Mouse (Mus musculus) brown adipose tissue, adult 24 weeks (tissue): ENCODE results near the gene Fam221b. TPM values are rescaled to one million over a fixed set of nuclear protein-coding genes. Genes with fewer than 3 reads are reported as not detected.

ENCODE experiments used
- H3K27ac ChIP-seq: fragments of 200-500 bp; replicated peaks from 2 replicates; pipeline ENCODE4 v1.5.1; 2012; ENCODE audit warnings: low read depth, mild to moderate bottlenecking, low read length
- H3K4me1 ChIP-seq: fragments of 200-500 bp; 2 replicates; pipeline ENCODE4 v1.6.1; 2012; ENCODE audit warnings: low read length, mixed read lengths; ENCODE audit not compliant: control insufficient read depth, insufficient read depth, insufficient read length
- H3K4me3 ChIP-seq: fragments of 200-500 bp; 2 replicates; pipeline ENCODE4 v1.5.1; 2012; ENCODE audit warnings: low read depth, mild to moderate bottlenecking, low read length, moderate library complexity; ENCODE audit not compliant: insufficient read depth
- polyA plus RNA-seq: library from polyadenylated mRNA; stranded (reverse); fragments of >200 nt; gene quantifications from 2 replicates; pipeline ENCODE4 v1.2.4, GENCODE M21; 2012; ENCODE audit not compliant: missing spikeins, insufficient read depth, insufficient read length

Gene Fam221b
- polyA plus RNA-seq, 1 experiment, result 0.36 TPM

DNA sequence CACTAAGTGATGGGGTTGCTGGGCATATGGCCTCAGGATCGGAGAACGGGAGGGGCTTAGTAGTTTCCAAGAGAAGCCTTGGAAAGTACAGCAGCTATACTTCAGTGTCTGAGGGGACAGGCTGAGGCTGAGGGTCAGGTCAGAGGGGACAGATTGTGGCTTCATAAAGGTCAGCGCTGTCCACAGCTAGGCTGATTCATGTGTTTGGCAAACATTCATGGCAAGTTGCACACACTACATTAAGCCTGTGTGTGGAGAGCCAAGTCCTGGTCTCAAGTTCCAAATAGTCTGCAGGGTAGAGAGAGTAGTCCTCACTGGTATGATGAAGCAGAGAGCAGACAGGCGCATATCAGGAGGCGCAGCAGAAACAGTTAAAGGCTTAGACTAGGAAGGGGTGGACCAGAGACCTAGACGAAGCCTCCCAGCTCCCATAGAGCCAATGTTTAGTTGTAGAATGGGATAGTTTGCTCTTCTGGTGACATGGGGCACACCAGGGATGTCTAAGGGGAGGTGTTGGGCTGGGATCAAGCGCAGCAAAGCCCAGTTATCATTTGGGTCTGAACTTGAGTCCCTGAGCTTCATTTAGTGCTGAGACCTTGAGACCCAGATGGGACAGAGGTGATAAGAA is 10.6 kb upstream of the Fam221b start:
- H3K4me3 ChIP-seq, result no peak overlapping the region
- H3K4me1 ChIP-seq, result peaks cover 8% of the 10 kb centered on the region
- H3K27ac ChIP-seq, result no peak overlapping the region

DNA sequence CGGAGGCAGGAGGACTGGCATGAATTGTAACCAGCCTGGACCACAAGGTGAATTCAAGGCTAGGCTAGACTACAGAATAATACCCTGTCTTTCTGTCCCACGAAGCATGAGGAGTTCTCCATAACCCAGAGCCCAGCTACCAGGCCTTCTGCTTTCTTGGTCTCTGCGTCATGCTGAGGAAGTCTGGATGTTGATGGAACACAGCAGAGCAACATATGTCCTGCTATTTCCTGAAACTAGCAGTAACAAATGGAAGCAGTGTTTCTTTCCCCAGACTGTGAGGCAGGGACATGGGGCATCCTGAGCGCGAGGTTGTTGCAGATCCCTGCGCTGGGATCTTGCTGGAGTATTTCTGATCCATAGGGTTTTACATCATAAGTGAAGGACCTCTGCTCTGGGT is 9.6 kb upstream of the Fam221b start:
- H3K4me3 ChIP-seq, result no peak overlapping the region
- peaks cover 8% of the 10 kb centered on the region for H3K4me1 ChIP-seq
- H3K27ac ChIP-seq, result no peak overlapping the region

DNA sequence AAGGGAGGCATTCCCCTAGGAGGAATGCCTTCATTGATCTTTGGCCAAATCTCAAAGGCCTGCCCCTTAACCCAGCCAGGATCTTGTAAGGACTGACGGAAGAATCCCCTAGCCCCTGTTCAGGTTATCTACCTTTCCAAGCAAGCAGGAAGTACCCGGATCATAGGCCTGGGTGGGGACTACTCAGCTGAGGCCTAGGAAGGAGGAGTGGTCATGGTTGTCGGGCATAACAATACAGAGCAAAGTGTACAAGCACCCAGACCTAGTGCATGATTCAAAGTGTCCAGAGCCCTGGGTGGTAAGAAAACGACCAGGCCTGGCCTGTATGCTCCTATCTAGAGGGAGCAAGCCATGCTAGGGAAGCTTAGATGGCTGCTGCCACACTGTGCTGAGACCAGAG is 6.7 kb upstream of the Fam221b start:
- peaks cover 2% of the 10 kb centered on the region; the same call in 1 of the 2 replicates for H3K4me1 ChIP-seq
- no peak overlapping the region for H3K4me3 ChIP-seq
- no peak overlapping the region for H3K27ac ChIP-seq

DNA sequence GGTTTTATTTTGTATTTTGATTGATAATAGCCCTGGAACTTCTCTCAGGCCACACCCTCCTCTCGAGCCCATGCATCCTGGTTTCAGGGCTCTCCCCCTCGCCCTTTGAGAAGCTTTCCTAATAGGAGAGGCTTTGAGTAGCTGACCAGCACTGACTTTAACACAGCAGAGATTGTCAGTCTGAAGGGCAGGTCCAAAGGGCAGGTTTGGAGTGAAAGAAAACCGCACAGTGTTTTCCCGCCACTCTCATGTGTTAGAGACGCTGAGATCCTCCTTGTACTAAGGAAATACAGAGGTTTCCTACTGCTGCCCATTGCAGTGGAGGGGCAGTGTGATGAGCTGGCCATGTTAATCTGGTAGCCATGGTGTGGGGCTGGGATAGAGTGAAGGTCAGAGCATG is 6.0 kb upstream of the Fam221b start:
- no peaks in the 10 kb centered on the region for H3K4me1 ChIP-seq

DNA sequence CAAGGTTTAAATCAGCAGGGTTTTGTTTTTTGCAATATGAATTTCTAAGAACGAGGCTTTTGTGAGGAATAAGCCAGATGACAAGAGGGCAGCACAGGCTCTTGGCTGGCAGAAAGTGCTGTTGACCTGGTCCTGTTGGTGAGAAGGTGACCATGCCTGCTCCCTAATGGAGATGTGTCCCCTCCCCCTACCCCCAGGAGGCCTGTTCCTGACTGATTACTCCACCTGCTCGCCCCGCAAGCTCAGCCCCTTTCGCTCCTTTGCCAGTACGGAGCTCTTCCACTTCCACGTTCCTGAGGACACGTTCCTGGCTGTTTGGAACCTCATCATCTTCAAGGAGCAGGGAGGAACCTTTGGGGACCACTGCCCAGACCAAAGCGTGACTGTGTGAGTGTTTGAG is 4.8 kb upstream of the Fam221b start:
- peaks cover 4% of the 10 kb centered on the region; the same call in 1 of the 2 replicates for H3K4me1 ChIP-seq
- no peak overlapping the region for H3K4me3 ChIP-seq
- no peak overlapping the region for H3K27ac ChIP-seq

More for the DNA sequence above, 6.0 kb upstream of the Fam221b start:
- no peak overlapping the region for H3K27ac ChIP-seq
- no peak overlapping the region for H3K4me3 ChIP-seq

DNA sequence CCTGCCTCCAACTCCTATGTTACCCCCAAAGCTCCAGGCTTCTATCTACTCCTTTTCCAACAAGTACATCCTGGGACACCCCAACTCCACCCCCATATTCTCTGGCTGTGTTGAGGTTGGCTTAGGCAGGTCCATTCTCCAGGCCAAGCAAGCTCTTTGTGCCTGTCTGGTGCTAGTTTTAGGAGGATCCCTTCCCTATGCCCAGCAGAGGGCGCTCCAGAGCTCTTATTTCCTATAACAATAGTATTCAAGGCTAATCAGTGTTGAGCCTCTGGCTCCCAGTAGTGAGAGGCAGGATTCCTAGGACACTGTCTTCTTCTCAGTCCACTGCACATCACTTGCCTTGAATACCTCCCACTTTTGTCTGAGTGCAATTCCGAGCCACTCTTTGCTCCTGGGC is 3.1 kb upstream of the Fam221b start:
- Histone ChIP-seq H3K27ac (no peak overlapping the region), H3K4me1 (peaks cover 4% of the 10 kb centered on the region; the same call in 1 of the 2 replicates), H3K4me3 (no peak overlapping the region)

DNA sequence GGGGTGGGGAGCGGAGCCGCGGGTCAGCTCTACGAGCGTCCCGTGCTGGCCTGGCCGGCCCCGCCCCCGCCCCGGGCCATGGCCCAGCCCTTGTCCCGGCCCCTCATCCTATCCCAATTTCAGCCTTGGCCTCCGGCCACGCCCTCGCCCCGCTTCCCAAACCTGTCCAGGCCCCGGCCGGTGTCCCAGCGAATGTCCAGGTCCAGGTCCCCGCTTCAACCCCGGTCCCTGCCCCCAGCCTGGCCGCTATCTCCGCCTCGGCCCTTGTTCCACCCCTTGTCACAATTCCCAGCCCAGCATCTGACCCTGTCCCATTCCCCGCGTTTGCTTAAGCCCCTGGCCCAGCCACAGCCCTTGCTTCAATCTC is 466 bp upstream of the Fam221b start:
- Histone ChIP-seq H3K27ac (no peak overlapping the region), H3K4me3 (peak overlapping the region; percentile 77), H3K4me1 (peaks cover 4% of the 10 kb centered on the region; the same call in 1 of the 2 replicates)

DNA sequence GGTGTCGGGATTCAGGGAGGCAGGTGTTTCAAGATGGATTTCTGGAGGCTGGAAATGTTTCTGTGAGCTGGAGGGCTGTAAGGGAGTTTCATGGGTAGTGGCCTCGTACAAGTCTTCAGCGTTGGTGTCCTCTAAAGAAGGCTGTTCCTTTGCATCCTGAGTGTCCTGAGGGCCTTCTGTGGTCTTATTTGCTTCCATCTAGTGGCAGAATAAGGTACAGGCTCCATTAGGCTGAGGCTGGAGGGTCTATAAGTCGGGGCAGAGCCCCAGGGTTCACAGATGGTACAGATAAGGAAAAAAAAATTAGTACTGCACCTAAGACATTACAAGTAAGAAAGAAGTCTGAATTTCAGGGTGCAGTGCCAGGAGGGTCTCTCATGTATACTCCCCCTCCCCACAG is 2.5 kb downstream of the Fam221b start:
- H3K4me3 ChIP-seq, result no peak overlapping the region

DNA sequence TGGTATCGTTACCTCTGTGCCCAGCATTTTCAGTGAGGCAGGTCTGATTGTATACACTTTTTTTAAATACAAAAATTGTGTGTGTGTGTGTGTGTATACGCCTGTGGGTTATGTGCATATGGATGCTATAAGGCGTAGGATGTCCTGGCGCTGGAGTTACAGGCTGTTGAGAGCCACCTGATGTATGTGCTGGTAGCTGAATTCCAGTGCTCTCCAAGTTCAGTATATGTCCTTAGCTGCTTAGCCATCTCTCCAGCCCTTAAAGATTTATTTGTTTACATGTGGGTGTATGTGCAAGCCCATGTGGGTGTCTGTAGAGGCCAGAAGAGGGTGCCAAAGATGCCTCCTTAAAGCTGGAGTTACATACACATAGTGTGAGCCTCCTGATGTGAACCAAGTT is 11.8 kb downstream of the Fam221b start:
- H3K27ac ChIP-seq, result 0 out of 2 replicates have a peak overlapping the region, but pooled peaks have one; percentile 2
- H3K4me3 ChIP-seq, result no peak overlapping the region
- H3K4me1 ChIP-seq, result no peaks in the 10 kb centered on the region

More for the DNA sequence above, 2.5 kb downstream of the Fam221b start:
- Histone ChIP-seq H3K27ac (no peak overlapping the region), H3K4me1 (peaks cover 4% of the 10 kb centered on the region; the same call in 1 of the 2 replicates)

DNA sequence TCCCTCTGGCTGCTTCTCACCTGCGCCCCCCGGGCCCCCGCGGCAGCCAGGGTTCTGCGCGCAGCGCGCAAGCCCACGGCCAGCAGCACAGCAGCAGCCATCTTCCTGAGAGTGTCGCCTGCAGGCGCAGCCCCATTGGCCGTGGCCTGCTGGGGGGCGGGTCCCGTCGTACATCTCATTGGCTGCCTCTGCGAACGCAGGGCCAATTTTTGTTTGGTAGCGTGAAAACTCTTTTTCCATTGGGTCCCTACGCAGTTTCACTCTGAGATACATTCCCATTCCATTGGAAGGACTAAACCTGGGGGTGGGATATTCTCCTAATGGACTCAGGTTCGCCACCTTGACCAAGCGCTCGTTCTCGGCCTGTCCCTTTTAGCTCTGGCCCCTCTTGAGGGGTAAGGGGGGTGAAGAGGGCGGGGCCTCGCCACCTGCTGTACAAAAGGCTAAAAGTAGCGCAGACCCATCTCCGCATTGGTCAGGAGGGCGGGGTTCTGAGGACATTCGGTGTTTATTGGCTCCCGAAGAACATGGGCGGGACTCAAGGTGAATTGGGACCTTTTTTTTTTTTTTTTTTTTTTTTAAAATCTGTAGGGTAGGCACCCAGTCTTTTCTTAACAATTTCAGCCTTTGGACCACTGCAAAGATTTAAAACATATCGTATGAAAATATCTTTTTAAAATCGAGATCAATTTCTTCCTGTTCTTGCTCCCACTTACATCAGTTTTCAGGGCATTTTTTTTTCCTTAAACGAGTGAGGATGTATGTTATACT is 12.4 kb downstream of the Fam221b start, which contains the start of gene Hint2:
TSS of gene Hint2 (minus strand) at position 128 of the 771 bp plus-strand sequence.
- Histone ChIP-seq H3K4me1 (no peaks in the 10 kb centered on the region), H3K4me3 (peak within 1 kb of the TSS; percentile 77), H3K27ac (0 out of 2 replicates have a peak within 1 kb of the TSS, but pooled peaks have one; percentile 2)

DNA sequence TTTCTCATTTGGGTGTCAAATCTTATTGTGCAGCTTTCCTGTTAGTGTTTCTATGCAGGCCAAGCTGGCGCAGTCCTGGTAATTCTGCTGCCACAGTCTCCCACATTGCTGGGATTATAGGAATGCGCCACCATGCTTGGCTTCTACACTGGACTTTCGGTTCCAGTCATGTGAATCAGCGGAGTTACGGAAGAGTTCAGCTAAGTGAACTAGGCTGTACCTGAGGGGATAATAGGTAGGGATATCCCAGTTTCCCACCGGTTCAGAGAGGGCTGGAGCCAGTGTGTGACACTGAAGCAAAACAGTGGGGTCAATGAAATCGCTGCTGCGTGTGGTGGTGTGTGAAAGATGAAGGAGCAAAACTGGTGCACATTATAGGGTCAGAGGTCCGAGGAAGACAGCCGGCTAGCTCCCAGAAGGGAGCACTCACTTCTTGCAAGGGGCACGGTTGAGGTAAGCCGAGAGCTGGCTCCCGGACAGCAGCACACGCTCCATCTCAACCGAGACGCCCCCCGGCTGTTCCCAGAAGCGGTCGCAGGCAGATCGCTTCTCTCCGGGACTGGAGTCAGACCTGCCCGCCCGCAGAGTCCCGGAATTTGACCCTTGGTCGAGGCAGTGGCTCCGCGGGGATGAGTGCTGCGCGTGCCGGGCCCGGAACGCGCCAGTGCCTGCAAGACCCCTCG is 13.1 kb downstream of the Fam221b start:
- no peaks in the 10 kb centered on the region for H3K4me1 ChIP-seq
- peak overlapping the region; percentile 77 for H3K4me3 ChIP-seq
- H3K27ac ChIP-seq, result no peak overlapping the region

DNA sequence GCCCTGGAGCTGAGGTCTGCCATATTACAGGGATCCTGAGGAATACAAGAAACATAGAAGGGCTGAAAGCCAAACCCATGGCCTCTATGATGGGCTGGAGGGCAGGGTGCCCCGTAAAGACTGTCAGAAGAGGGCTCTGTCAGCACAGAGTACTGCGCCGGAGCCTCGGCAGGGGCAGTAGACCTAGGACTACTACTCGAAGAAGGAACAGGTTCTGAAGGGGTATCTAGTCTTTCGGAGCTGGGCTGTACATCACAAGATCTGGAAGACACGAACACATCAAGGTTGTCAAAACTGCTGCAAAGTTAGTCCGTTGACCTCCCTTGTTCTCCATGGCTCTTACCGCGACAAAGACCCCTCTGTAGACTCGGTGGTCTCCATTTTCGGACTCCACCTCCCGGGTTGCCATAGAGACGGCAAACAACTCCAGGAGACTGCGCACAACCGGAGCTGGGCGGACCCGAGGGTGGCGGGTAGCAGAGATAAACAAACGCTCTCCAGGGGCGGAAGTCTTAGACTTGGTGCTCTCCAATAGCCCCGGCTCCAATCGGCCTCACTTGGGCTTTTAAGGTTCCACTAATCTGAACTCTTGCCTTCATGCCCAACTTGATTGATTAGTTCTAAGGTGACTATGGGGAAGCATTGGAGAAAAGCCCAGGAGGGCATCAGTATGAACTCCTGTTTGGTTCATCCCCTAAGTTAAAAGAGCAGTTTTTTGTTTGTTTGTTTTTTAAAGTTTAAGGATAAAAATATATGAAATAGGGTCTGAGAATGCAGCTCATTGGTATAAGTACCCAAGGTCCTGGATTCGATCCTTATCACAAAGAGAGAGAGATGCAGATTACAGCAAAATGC is 15.6 kb downstream of the Fam221b start, which contains the start of gene Spag8:
TSS of gene Spag8 (minus strand) at position 434 of the 855 bp plus-strand sequence.
- Histone ChIP-seq H3K4me3 (0 out of 2 replicates have a peak within 1 kb of the TSS, but pooled peaks have one; percentile 26), H3K27ac (no peak within 1 kb of the TSS), H3K4me1 (no peaks in the 10 kb centered on the region)

DNA sequence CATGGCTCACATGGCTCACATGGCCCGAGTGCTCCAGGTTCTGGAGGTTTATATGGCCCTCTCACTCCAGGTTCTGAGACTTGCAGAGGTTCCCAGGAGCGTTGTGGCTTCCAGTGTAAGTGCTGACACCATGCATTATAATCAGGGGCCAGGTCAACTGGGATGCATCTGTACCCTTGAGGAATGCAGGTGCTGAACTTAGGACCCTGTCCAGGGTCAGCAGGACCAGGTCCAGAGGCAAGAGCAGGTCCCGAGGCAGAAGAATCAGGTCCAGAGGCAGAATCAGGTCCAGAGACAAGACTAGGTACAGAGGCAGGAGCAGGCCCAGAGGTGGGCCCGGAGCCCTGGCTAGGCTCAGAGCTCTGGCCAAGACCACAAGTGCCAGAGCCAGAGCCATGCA is 16.2 kb downstream of the Fam221b start:
- no peak overlapping the region for H3K27ac ChIP-seq
- no peak overlapping the region for H3K4me3 ChIP-seq
- no peaks in the 10 kb centered on the region for H3K4me1 ChIP-seq

DNA sequence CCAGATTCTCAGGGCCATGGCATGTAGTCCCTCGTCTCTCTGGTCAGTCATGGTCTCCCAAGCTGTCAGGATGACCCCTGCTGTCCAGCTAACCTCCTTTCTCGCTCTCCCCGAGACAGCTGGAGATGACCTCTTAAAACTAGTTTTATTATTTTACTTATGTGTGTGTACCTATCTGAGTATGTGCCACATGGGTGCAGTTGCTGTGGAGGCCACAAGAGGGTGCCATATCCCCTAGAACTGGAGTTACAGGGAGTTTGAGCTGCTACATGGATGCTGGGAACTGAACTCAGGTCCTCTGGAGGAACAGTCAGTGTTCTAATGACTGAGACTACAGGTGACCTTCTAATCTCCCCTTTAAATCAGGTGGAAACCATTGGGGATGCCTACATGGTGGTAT is 19.2 kb downstream of the Fam221b start:
- Histone ChIP-seq H3K4me1 (no peaks in the 10 kb centered on the region), H3K27ac (no peak overlapping the region), H3K4me3 (no peak overlapping the region)
